Mouse (Mus musculus): ENCODE data around the gene Mapk9.

DNA sequence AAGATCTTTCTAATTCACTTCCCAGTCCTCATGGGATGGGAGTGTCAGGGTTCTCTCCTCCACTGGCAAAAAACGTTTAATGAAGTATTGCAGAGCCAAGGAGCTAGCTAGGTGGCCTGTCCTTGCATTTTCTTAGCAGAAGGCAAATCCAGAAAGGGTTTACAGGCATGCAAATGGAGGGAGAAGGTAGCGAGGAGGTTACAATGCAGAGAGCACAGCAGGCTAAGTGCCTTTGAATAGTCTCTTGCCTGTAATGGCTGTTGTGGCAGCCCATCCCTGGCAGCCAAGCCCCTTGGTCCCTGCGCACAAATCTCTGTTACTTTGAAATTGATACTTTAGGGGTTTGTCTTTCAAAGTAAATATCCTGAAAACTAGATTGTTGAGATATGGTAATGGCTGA, 40.3 kb upstream of the Mapk9 start:
- TF ChIP-seq CTCF (IDR thresholded peaks at IDR 0.05; ENCODE audit: low read depth) (no peak), EP300 (IDR thresholded peaks at IDR 0.05; ENCODE audit: low read depth) (no peak)

Measured in liver, embryonic 14.5 days (tissue).